Mouse (Mus musculus): ENCODE data around the gene Siae. TPM values are rescaled to one million over a fixed set of nuclear protein-coding genes. Genes with fewer than 3 reads are reported as not detected.

Siae gene
- polyA plus RNA-seq, 1 experiment from 2014 or later = 7.8 TPM

- no peak for ATAC-seq (ENCODE audit: low FRiP score, low read depth)
- WGBS = 47% methylated on average over 1 of the region's 1 CpGs
Measured at GRCm38 (mm10) chr9:37563805-37564204, 8.3 kb downstream of the Siae start.

DNA sequence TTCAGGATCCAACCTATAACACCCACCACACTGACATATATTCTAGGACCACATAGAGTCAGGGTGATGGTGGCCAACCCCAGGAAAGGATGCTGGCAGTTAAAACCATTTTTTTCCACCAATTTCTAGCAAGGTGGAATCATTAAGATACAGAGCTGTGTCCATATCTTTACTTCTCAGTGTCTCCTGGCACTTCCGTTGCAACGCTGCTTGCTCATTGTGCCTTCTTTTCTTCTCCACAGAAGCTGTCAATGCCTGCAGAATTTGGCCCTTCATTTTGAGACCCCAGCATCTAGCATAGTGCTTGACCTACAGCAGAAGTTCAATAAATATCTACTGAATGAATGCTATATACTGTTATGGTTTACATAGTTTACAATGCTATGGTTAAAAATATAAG, 11.5 kb downstream of the Siae start:
- 78% methylated on average over 2 of the region's 2 CpGs for WGBS
- Histone ChIP-seq H3K27ac (no peak overlapping the region), H3K9ac (no peak overlapping the region), H3K4me2 (replicated peaks) (no peak overlapping the region), H3K36me3 (no peaks in the 10 kb centered on the region), H3K4me3 (no peak overlapping the region), H3K27me3 (peaks cover 14% of the 10 kb centered on the region; the same call in 1 of the 2 replicates), H3K9me3 (no peaks in the 10 kb centered on the region), H3K4me1 (peaks cover 16% of the 10 kb centered on the region)
- ATAC-seq (ENCODE audit: low FRiP score, low read depth) = no peak

More at GRCm38 (mm10) chr9:37563805-37564204, 8.3 kb downstream of the Siae start:
- H3K9me3 ChIP-seq = no peaks in the 10 kb centered on the region
- H3K36me3 ChIP-seq = no peaks in the 10 kb centered on the region
- no peak overlapping the region for H3K27ac ChIP-seq
- H3K9ac ChIP-seq = no peak overlapping the region
- no peak overlapping the region for H3K4me3 ChIP-seq
- H3K27me3 ChIP-seq = peaks cover 12% of the 10 kb centered on the region; the same call in 1 of the 2 replicates
- peaks cover 16% of the 10 kb centered on the region for H3K4me1 ChIP-seq
- H3K4me2 ChIP-seq (replicated peaks) = no peak overlapping the region

DNA sequence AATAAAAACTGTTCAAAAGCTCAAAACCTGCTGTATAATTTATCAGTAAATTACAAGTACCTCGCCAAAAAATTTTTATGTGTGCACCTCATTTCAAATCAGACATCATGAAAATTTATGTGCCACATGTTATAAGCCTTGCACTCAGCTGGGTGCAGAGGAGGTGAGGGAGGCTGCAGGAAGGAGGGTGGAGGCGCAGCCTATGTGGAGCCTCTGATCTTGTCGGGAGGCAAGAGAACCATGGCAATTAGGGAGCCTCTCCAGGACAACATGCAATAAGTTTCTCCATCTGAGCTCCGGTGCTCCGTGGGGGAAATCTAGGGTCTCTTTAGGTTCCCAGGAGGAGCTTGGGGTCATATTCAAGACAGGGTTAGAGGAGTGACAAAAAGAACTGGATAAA, 12.0 kb downstream of the Siae start:
- 14% methylated on average over 5 of the region's 5 CpGs for whole genome bisulfite sequencing
- no peak overlapping the region for H3K4me3 ChIP-seq

DNA sequence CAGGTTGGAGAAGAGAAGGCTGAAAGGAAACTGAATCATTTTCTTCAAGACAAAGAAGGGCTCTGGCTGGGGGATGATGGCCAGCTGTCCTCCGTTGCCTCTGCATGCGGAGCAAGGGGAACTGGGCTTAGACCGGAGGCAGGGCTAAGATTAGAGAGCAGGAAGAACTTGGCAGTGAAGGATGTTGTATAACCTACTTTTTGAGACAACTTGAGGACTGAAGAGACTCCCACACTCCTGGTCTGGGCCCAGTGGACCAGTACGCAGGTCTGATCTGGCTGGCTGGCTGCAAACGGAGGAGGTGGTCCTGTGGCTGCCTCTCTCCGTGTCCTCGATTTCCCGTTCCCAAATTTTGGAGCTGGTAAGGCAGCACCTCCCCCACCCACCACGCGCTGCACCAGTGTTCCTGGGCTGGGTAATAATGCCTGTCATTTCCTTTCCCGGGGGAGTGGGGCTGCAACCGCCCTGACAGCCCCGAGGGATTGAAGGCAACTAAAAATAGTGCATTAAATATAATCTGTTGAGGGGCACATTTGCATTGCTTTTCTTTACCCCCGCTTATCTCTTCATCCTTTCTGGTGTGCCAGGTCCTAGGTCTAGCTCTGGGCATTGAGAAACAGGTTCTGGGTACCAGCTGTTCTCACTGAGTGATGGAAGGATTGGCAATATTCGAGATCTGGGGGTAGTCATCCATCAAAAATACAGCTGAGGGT, 12.6 kb downstream of the Siae start:
- 19% methylated on average over 15 of the region's 15 CpGs for WGBS
- no peak overlapping the region for H3K4me3 ChIP-seq

More for the DNA sequence above, 12.0 kb downstream of the Siae start:
- Histone ChIP-seq H3K36me3 (no peaks in the 10 kb centered on the region), H3K9ac (no peak overlapping the region), H3K9me3 (no peaks in the 10 kb centered on the region), H3K4me1 (peaks cover 16% of the 10 kb centered on the region), H3K27me3 (peaks cover 14% of the 10 kb centered on the region; the same call in 1 of the 2 replicates), H3K4me2 (replicated peaks) (peak overlapping the region; percentile 46), H3K27ac (no peak overlapping the region)
- ATAC-seq (ENCODE audit: low FRiP score, low read depth) = no peak

GRCm38 (mm10) chr9:37568605-37569214, 13.2 kb downstream of the Siae start:
- Histone ChIP-seq H3K27me3 (peaks cover 14% of the 10 kb centered on the region; the same call in 1 of the 2 replicates), H3K4me2 (replicated peaks) (no peak overlapping the region), H3K36me3 (no peaks in the 10 kb centered on the region), H3K4me3 (no peak overlapping the region), H3K4me1 (peaks cover 16% of the 10 kb centered on the region), H3K9me3 (no peaks in the 10 kb centered on the region), H3K27ac (no peak overlapping the region), H3K9ac (no peak overlapping the region)
- ATAC-seq (ENCODE audit: low FRiP score, low read depth) = no peak
- WGBS = 46% methylated on average over 4 of the region's 4 CpGs

More for the DNA sequence above, 12.6 kb downstream of the Siae start:
- ATAC-seq (ENCODE audit: low FRiP score, low read depth) = no peak
- Histone ChIP-seq H3K4me1 (peaks cover 16% of the 10 kb centered on the region), H3K4me2 (replicated peaks) (peak overlapping the region; percentile 46), H3K9ac (no peak overlapping the region), H3K9me3 (no peaks in the 10 kb centered on the region), H3K27me3 (peaks cover 14% of the 10 kb centered on the region; the same call in 1 of the 2 replicates), H3K36me3 (no peaks in the 10 kb centered on the region), H3K27ac (no peak overlapping the region)

DNA sequence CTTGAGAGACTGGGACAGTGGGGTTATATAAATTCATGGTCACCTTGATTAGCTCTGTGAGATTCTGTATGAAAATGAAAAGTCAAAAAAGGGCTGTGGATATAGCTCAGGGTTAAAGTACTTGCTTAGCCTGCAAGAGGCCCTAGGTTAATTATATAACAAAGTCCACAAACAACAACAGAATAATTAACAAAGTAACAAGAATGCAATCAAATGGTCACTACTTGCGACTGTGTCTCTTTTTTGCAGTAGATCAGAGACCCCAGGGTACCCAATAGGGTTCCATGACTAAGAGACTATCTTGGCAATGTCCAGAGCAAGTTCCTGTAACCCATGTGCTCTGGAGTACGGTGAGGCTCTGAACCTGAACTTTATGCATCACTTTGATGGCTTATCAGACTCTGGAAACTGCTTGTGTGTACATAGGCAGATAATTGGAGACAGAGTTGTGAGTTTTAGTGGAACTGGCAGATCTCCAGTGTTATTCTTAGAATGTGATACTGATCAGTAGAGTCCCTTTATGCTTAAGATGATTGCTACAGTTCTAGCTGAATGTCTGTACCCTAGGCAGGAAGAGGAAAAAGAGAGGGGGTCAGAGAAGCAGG, 13.8 kb downstream of the Siae start:
- no peak overlapping the region for H3K4me3 ChIP-seq
- no peak overlapping the region for H3K27ac ChIP-seq
- H3K4me2 ChIP-seq (replicated peaks) = no peak overlapping the region
- WGBS = 80% methylated on average over 2 of the region's 2 CpGs
- no peaks in the 10 kb centered on the region for H3K36me3 ChIP-seq
- H3K9ac ChIP-seq = no peak overlapping the region
- no peak for ATAC-seq (ENCODE audit: low FRiP score, low read depth)
- H3K4me1 ChIP-seq = peaks cover 16% of the 10 kb centered on the region
- H3K27me3 ChIP-seq = peaks cover 14% of the 10 kb centered on the region; the same call in 1 of the 2 replicates
- no peaks in the 10 kb centered on the region for H3K9me3 ChIP-seq

DNA sequence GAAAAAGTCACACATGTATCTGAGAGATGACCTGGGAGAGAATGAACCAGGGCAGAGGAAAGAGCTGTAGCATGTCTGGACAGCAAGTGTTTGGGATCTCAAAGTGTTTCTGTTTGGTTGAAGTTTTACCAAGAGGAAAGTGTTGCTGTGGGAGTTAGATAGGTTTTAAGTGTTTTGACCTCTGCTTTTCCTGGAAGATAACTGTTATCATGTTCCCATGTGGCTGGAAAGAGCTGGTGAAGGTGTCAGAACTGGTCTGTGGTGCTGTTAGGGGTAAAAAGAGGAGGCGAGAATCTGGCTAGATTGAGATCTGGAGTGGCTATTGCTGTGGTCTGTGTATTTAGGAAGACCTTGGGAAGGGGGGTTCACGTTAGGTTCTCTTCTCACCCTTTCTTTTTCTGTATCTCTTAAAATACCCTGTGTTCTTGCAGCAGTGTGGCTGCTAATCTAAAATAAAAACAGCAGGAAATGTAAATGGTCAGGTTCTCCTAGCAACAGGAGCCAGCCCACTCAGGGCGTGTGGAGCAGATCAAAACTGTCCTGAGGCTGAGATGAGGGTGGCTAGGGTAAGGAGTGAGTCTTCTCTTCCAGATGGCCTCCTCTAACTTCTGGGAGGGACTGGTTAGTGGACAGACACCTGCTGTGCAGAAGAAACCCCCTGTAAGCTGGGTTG, 16.8 kb downstream of the Siae start:
- H3K4me1 ChIP-seq = peaks cover 19% of the 10 kb centered on the region
- no peak overlapping the region for H3K27ac ChIP-seq
- ATAC-seq (ENCODE audit: low FRiP score, low read depth) = no peak
- no peak overlapping the region for H3K4me2 ChIP-seq (replicated peaks)
- H3K4me3 ChIP-seq = no peak overlapping the region
- H3K9me3 ChIP-seq = no peaks in the 10 kb centered on the region
- WGBS = 60% methylated on average over 3 of the region's 3 CpGs
- no peak overlapping the region for H3K9ac ChIP-seq
- no peaks in the 10 kb centered on the region for H3K36me3 ChIP-seq
- H3K27me3 ChIP-seq = peaks cover 14% of the 10 kb centered on the region; the same call in 1 of the 2 replicates

GRCm38 (mm10) chr9:37576436-37576930, 21.0 kb downstream of the Siae start:
- Histone ChIP-seq H3K4me1 (peaks cover 7% of the 10 kb centered on the region), H3K27me3 (no peaks in the 10 kb centered on the region), H3K9me3 (no peaks in the 10 kb centered on the region), H3K36me3 (no peaks in the 10 kb centered on the region), H3K4me2 (replicated peaks) (peak overlapping the region; percentile 52), H3K9ac (peak overlapping the region; percentile 43; the same call in 1 of the 2 replicates), H3K4me3 (no peak overlapping the region), H3K27ac (no peak overlapping the region)
- 25% methylated on average over 14 of the region's 14 CpGs for WGBS
- ATAC-seq (ENCODE audit: low FRiP score, low read depth) = no peak

DNA sequence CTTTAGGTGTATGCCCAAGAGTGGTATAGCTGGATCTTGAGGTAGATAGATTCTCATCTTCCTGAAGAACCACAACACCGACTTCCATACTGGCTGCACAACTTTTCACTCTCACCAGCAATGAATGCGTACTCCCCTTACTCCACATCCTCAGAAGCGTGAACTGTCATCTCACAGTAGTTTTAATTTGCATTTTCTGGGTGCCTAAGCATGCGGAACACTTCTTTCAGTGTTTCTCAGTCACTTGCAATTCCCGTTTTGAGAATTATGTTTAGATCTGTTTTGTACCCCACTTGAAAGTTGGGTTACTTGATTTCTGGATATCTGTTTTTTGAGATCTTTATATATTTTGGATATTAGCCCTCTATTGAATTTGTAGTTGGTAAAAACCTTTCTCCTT, 28.1 kb downstream of the Siae start:
- Histone ChIP-seq H3K4me2 (replicated peaks) (no peak overlapping the region), H3K36me3 (no peaks in the 10 kb centered on the region), H3K9me3 (no peaks in the 10 kb centered on the region), H3K27me3 (no peaks in the 10 kb centered on the region), H3K4me3 (no peak overlapping the region), H3K4me1 (no peaks in the 10 kb centered on the region), H3K27ac (no peak overlapping the region), H3K9ac (no peak overlapping the region)
- no peak for ATAC-seq (ENCODE audit: low FRiP score, low read depth)
- WGBS = 88% methylated on average over 5 of the region's 5 CpGs

DNA sequence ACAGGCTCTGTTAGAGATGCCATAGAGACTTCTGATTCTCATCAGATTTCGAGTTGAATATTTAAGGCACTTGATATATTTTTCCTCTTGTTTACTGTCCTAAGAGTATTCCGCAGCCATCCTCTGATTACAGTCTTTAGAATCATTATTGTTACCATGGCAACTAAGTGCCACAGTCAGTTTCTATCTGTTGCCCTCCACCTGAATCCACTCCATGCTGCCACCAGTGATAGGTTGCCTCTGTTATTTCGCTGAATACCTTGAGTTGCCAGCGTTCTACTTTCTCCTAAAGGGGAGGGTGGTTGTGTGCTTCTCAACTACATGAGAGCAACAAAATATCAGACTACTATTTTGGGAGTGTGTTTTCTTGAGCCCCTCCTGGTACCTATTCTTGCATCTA, 31.2 kb downstream of the Siae start:
- Histone ChIP-seq H3K4me1 (no peaks in the 10 kb centered on the region), H3K36me3 (no peaks in the 10 kb centered on the region), H3K9me3 (no peaks in the 10 kb centered on the region), H3K27ac (no peak overlapping the region), H3K4me2 (replicated peaks) (no peak overlapping the region), H3K27me3 (no peaks in the 10 kb centered on the region), H3K4me3 (no peak overlapping the region), H3K9ac (no peak overlapping the region)
- ATAC-seq (ENCODE audit: low FRiP score, low read depth) = no peak
- 80% methylated on average over 4 of the region's 4 CpGs for WGBS

GRCm38 (mm10) chr9:37590381-37590780, 34.9 kb downstream of the Siae start:
- Histone ChIP-seq H3K9me3 (no peaks in the 10 kb centered on the region), H3K4me2 (replicated peaks) (no peak overlapping the region), H3K9ac (no peak overlapping the region), H3K36me3 (no peaks in the 10 kb centered on the region), H3K27ac (no peak overlapping the region), H3K4me1 (no peaks in the 10 kb centered on the region), H3K4me3 (no peak overlapping the region), H3K27me3 (no peaks in the 10 kb centered on the region)
- 77% methylated on average over 4 of the region's 4 CpGs for WGBS
- ATAC-seq (ENCODE audit: low FRiP score, low read depth) = no peak

DNA sequence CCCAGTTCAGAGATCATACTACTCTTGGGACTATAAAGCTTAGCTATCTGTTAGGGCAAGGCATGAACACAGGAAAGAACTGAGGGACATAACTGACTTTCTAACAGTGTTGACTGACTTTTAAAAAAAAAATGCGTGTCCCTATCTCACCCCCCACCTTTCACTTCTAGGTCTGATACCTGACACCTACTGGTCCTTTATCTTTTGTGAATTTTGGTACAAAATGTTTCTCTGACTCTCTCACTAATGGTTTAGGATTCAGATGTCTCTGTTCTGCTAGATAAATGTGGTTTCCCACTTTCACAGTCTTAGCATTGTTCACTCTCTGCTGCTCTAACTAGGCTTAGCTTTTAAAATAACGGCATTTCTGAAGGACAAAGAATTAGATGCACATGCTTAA, 36.5 kb downstream of the Siae start:
- Histone ChIP-seq H3K4me2 (replicated peaks) (no peak overlapping the region), H3K4me1 (no peaks in the 10 kb centered on the region), H3K9me3 (no peaks in the 10 kb centered on the region), H3K36me3 (no peaks in the 10 kb centered on the region), H3K27ac (no peak overlapping the region), H3K4me3 (no peak overlapping the region), H3K27me3 (no peaks in the 10 kb centered on the region), H3K9ac (no peak overlapping the region)
- ATAC-seq (ENCODE audit: low FRiP score, low read depth) = no peak
- 73% methylated on average over 2 of the region's 2 CpGs for WGBS
